Mouse (Mus musculus) midbrain, embryonic 11.5 days (tissue): ENCODE measurements around the gene Cdh11. TPM values are rescaled to one million over a fixed set of nuclear protein-coding genes. Genes with fewer than 3 reads are reported as not detected.
"Not testable (repeated sequence)": the region's sequence is repeated elsewhere in the genome, so short reads cannot be mapped to it uniquely, and the experiment has no call there.

Source experiments
- ATAC-seq: fragments of 200-750 bp; cut with Nextera tagmentation; 2 replicates; pipeline ENCODE4 v1.8.0; 2017; ENCODE audit warnings: moderate TSS enrichment, moderate library complexity; ENCODE audit not compliant: low FRiP score
- DNase-seq: peaks from one replicate; pipeline ENCODE4 v3.0.0; 2015; ENCODE audit warnings: low spot score; ENCODE audit errors: missing footprints
- H3K27ac ChIP-seq: fragments of 300-500 bp; sonication (generic); 2 replicates; pipeline ENCODE4 v1.5.1; 2014; ENCODE audit warnings: low read depth, low read length
- H3K27me3 ChIP-seq: fragments of 300-500 bp; sonication (generic); 2 replicates; pipeline ENCODE4 v1.6.1; 2014; ENCODE audit warnings: mild to moderate bottlenecking, low read length, moderate library complexity, mixed read lengths; ENCODE audit not compliant: control insufficient read depth, insufficient read depth
- H3K36me3 ChIP-seq: fragments of 300-500 bp; sonication (generic); 2 replicates; pipeline ENCODE4 v1.6.1; 2014; ENCODE audit warnings: mild to moderate bottlenecking, low read length, moderate library complexity, mixed read lengths; ENCODE audit not compliant: control insufficient read depth, insufficient read depth
- H3K4me1 ChIP-seq: fragments of 300-500 bp; sonication (generic); 2 replicates; pipeline ENCODE4 v1.6.1; 2014; ENCODE audit warnings: low read length; ENCODE audit not compliant: control insufficient read depth, insufficient read depth
- H3K4me2 ChIP-seq: fragments of 300-500 bp; sonication (generic); 2 replicates; pipeline ENCODE4 v1.6.1; 2014; ENCODE audit warnings: mild to moderate bottlenecking, moderate library complexity
- H3K4me3 ChIP-seq: fragments of 300-500 bp; sonication (generic); 2 replicates; pipeline ENCODE4 v1.5.1; 2014; ENCODE audit warnings: low read depth, low read length
- H3K9ac ChIP-seq: fragments of 300-500 bp; sonication (generic); 2 replicates; pipeline ENCODE4 v1.6.1; 2014; ENCODE audit warnings: low read length
- H3K9me3 ChIP-seq: fragments of 300-500 bp; sonication (generic); 2 replicates; pipeline ENCODE4 v1.6.1; 2016; ENCODE audit warnings: low read length; ENCODE audit not compliant: control insufficient read depth
- WGBS: fragments of 180-500 bp; shearing (Covaris S2); extraction: QIAGEN DNeasy Blood & Tissue Kit; methylation state at CpG from one replicate; pipeline ENCODE4 v1.1.7; 2014; 5-methylcytosine and 5-hydroxymethylcytosine counted together
- polyA plus RNA-seq: library from polyadenylated mRNA; unstranded; fragments of >200 nt; fragmentation: Nextera tagmentation; extraction: Ambion mirVana; gene quantifications from 2 replicates; pipeline ENCODE4 v1.2.1, GENCODE M21; 2014

The Cdh11 gene
- polyA plus RNA-seq, 1 experiment from 2014 or later, result 74.9 TPM

DNA sequence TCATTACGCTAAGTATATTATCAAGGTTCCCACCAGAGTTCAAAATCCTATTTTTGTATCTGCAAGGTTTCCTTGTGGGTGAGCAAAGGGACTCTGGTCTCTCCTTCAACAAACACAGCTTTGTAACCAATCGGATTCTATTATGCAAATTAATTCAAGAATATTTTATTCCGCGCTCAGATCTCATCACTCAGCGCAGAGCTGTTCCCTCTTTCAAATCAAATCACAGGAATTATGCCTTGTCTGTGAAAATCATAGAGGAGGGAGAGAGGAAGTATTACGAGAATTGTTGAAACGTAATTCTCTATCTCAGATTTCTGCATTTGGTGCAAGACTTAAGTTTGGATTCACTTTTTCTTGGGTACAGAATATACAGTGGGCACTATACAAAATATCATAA, 100.0 kb downstream of the Cdh11 start:
- not testable (repeated sequence) for H3K4me2 ChIP-seq, ATAC-seq, H3K4me1 ChIP-seq, H3K27me3 ChIP-seq, H3K9ac ChIP-seq, H3K9me3 ChIP-seq, H3K36me3 ChIP-seq, DNase-seq, H3K27ac ChIP-seq, H3K4me3 ChIP-seq
- 77% methylated on average over 7 of the region's 7 CpGs for WGBS

- Histone ChIP-seq H3K36me3 (no peaks in the 10 kb centered on the region), H3K4me2 (no peak overlapping the region), H3K4me1 (no peaks in the 10 kb centered on the region), H3K4me3 (no peak overlapping the region), H3K27me3 (no peaks in the 10 kb centered on the region), H3K9ac (no peak overlapping the region), H3K9me3 (no peaks in the 10 kb centered on the region), H3K27ac (no peak overlapping the region)
- DNase-seq (no peak), ATAC-seq (no peak)
- 87% methylated on average over 11 of the region's 11 CpGs for WGBS
These were observed 100.4 kb downstream of the Cdh11 start for GRCm38 (mm10) chr8:102685023-102685422.

DNA sequence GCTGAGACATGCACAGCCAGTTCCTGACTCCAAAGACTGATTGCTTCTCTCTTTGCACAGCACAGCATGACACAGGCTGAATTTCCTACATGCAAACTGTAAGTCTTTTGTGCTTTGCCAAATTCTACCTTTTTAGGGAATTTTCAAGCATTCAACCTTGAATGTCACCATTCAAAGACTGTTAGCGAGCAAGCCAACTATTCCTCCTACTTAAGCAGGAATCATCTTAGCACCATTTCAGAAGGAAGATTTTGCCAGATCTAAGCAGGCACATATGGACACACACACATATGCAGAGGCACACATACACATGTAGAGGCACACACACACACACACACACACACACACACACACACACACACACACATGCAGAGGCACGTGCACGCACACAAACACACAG, 108.3 kb downstream of the Cdh11 start:
- Histone ChIP-seq H3K9me3 (no peaks in the 10 kb centered on the region), H3K4me2 (no peak overlapping the region), H3K36me3 (no peaks in the 10 kb centered on the region), H3K27ac (no peak overlapping the region), H3K9ac (no peak overlapping the region), H3K27me3 (no peaks in the 10 kb centered on the region), H3K4me1 (no peaks in the 10 kb centered on the region), H3K4me3 (no peak overlapping the region)
- DNase-seq, result no peak
- 95% methylated on average over 3 of the region's 3 CpGs for WGBS
- no peak for ATAC-seq

- 90% methylated on average over 5 of the region's 5 CpGs for WGBS
- not testable (repeated sequence) for ATAC-seq
These were observed 120.9 kb downstream of the Cdh11 start for GRCm38 (mm10) chr8:102664561-102664960.

DNA sequence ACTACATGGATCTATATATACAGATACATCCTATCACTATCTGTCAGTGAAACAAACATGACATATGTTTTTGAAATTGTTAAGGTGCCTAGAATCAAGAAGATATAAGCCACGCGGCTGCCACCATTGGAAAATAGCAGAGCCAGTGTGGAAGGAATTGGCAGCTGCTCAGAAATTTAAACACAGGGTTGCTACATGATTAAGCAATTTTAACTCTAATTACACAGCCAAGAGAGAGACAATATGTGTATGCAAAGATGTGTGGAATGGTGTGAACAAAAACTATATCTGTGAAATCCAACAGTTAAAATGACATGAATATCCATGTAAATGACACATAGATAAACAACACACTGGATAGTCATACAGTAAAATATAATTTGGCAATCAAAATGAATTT, 128.9 kb downstream of the Cdh11 start:
- H3K27ac ChIP-seq, result no peak overlapping the region
- H3K4me2 ChIP-seq, result no peak overlapping the region
- WGBS, result 100% methylated on average over 2 of the region's 2 CpGs
- H3K36me3 ChIP-seq, result no peaks in the 10 kb centered on the region
- no peaks in the 10 kb centered on the region for H3K9me3 ChIP-seq
- no peak overlapping the region for H3K9ac ChIP-seq
- ATAC-seq, result no peak
- H3K27me3 ChIP-seq, result no peaks in the 10 kb centered on the region
- no peak overlapping the region for H3K4me3 ChIP-seq
- no peaks in the 10 kb centered on the region for H3K4me1 ChIP-seq
- DNase-seq, result peak; percentile 44

More at GRCm38 (mm10) chr8:102664561-102664960, 120.9 kb downstream of the Cdh11 start:
- not testable (repeated sequence) for DNase-seq, H3K9me3 ChIP-seq, H3K4me2 ChIP-seq, H3K27me3 ChIP-seq, H3K4me1 ChIP-seq, H3K36me3 ChIP-seq, H3K4me3 ChIP-seq, H3K27ac ChIP-seq, H3K9ac ChIP-seq

DNA sequence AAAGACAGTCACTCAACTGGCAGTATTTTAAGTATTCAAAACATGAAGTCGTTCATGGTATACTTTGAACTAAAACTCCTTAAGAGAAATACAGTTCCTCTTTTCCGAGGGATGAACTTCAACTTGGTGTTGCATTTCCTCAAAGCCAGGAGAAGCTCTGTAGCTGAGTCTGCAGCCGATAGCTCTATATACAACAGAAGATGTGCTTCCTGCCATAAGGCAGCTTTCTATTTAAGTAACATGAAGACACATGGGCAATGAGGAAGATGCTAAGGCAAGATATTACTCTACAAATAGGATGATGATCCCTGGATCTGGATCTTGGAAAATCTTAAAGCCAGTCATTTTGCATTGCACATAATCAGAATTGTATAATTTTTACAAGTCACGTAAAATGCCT, 133.5 kb downstream of the Cdh11 start:
- DNase-seq, result peak; percentile 8
- no peak overlapping the region for H3K4me2 ChIP-seq
- no peak overlapping the region for H3K4me3 ChIP-seq
- H3K9me3 ChIP-seq, result no peaks in the 10 kb centered on the region
- H3K27me3 ChIP-seq, result no peaks in the 10 kb centered on the region
- H3K36me3 ChIP-seq, result no peaks in the 10 kb centered on the region
- no peak for ATAC-seq
- no peak overlapping the region for H3K9ac ChIP-seq
- no peaks in the 10 kb centered on the region for H3K4me1 ChIP-seq
- 88% methylated on average over 4 of the region's 4 CpGs for WGBS
- H3K27ac ChIP-seq, result no peak overlapping the region

DNA sequence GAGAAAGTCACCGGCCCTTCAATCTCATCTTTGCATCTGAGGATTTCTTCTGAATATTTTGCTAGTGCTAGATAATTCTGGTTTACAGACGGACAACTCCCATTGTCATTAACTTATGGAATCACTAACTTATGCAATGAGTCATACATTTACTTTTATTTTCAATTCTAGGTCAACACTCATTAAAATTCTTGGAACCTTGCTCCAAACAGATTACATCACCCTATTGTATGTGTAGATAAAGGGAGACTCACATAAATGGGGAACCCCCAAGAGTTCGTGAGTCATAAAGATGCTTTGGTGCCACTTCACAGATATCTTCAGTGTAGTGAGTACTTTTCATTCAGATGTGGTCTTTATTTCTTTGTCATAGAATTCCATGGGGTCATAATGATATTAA, 158.3 kb downstream of the Cdh11 start:
- Histone ChIP-seq H3K4me1 (no peaks in the 10 kb centered on the region), H3K9me3 (no peaks in the 10 kb centered on the region), H3K36me3 (no peaks in the 10 kb centered on the region), H3K4me3 (no peak overlapping the region), H3K9ac (no peak overlapping the region), H3K27me3 (no peaks in the 10 kb centered on the region), H3K4me2 (no peak overlapping the region), H3K27ac (no peak overlapping the region)
- 73% methylated on average over 3 of the region's 3 CpGs for whole genome bisulfite sequencing
- ATAC-seq, result no peak
- DNase-seq, result peak; percentile 17

DNA sequence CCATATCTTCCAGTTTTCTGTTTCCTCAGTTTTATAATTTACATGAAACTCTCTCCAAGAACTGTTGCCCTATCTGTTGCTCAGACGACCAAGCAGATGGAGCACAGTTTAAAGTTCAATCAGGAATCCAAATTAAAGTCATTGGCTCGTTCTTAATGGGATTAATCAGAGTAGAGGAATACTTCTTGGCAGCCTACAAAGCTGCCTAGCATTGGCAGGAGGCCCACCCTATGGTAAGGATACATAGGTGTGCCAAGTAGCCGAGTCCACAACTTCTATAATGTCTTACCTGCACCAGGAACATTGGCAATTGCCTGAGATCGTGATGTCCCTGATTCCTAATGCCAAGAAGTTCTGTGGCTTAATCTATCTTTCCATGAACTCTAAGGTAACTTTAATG, 173.3 kb downstream of the Cdh11 start:
- no peak overlapping the region for H3K9ac ChIP-seq
- no peaks in the 10 kb centered on the region for H3K36me3 ChIP-seq
- H3K9me3 ChIP-seq, result no peaks in the 10 kb centered on the region
- H3K27ac ChIP-seq, result no peak overlapping the region
- no peaks in the 10 kb centered on the region for H3K4me1 ChIP-seq
- no peaks in the 10 kb centered on the region for H3K27me3 ChIP-seq
- ATAC-seq (no peak), DNase-seq (no peak)
- 80% methylated on average over 4 of the region's 4 CpGs for WGBS
- no peak overlapping the region for H3K4me2 ChIP-seq
- no peak overlapping the region for H3K4me3 ChIP-seq

- Histone ChIP-seq H3K4me1 (no peaks in the 10 kb centered on the region), H3K9ac (no peak overlapping the region), H3K4me3 (no peak overlapping the region), H3K27ac (no peak overlapping the region), H3K9me3 (no peaks in the 10 kb centered on the region), H3K36me3 (no peaks in the 10 kb centered on the region), H3K4me2 (no peak overlapping the region), H3K27me3 (no peaks in the 10 kb centered on the region)
- no peak for ATAC-seq
- WGBS, result 81% methylated on average over 4 of the region's 4 CpGs
- no peak for DNase-seq
These were observed 184.1 kb downstream of the Cdh11 start for GRCm38 (mm10) chr8:102601327-102601726.

DNA sequence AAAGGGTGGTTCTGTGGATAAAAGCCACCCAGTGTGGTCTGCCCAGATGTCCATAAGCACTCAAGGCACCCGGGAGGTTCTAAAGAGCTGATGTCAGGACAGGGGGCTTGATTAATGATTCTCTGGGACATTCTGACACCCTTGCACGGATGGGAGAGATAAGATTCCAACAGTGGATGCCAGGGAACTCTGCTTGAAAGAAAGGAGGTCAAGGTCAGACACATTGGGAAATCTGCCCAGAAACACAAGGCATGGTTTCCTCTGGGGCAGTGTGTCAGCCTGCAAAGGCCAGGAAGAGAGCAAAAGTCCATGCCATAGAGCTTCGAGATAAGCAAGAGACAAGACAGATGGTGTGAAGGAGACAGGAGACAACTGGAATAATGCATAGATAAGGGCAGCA, 188.9 kb downstream of the Cdh11 start:
- ATAC-seq (no peak), DNase-seq (no peak)

More for the DNA sequence above, 188.9 kb downstream of the Cdh11 start:
- Histone ChIP-seq H3K9ac (no peak overlapping the region), H3K27me3 (no peaks in the 10 kb centered on the region), H3K4me3 (no peak overlapping the region), H3K36me3 (no peaks in the 10 kb centered on the region), H3K9me3 (no peaks in the 10 kb centered on the region), H3K27ac (no peak overlapping the region), H3K4me1 (no peaks in the 10 kb centered on the region), H3K4me2 (no peak overlapping the region)
- 69% methylated on average over 3 of the region's 3 CpGs for WGBS
